Mouse (Mus musculus) limb, embryonic 12.5 days (tissue): ENCODE data around the gene Olfr1311. TPM values are rescaled to one million over a fixed set of nuclear protein-coding genes. Genes with fewer than 3 reads are reported as not detected.
"Not testable (repeated sequence)": the region's sequence is repeated elsewhere in the genome, so short reads cannot be mapped to it uniquely, and the experiment has no call there.

Experiments
- ATAC-seq: fragments of 200-750 bp; cut with Nextera tagmentation; 2 replicates; pipeline ENCODE4 v1.8.0; 2017; ENCODE audit warnings: low read depth, moderate TSS enrichment; ENCODE audit not compliant: insufficient number of reproducible peaks, insufficient read depth, low FRiP score, low TSS enrichment
- H3K27ac ChIP-seq: fragments of 300-500 bp; sonication (generic); 2 replicates; pipeline ENCODE4 v1.5.1; 2016; ENCODE audit warnings: mild to moderate bottlenecking, moderate library complexity
- H3K27me3 ChIP-seq: fragments of 300-500 bp; sonication (generic); 2 replicates; pipeline ENCODE4 v1.6.1; 2016; ENCODE audit warnings: mild to moderate bottlenecking, moderate library complexity
- H3K36me3 ChIP-seq: fragments of 300-500 bp; sonication (generic); 2 replicates; pipeline ENCODE4 v1.6.1; 2016; ENCODE audit warnings: mild to moderate bottlenecking, moderate library complexity
- H3K4me1 ChIP-seq: fragments of 300-500 bp; sonication (generic); replicated peaks from 2 replicates; pipeline ENCODE4 v1.6.1; 2016
- H3K4me2 ChIP-seq: fragments of 300-500 bp; sonication (generic); 2 replicates; pipeline ENCODE4 v1.6.1; 2016; ENCODE audit warnings: mild to moderate bottlenecking, moderate library complexity
- H3K4me3 ChIP-seq: fragments of 300-500 bp; sonication (generic); replicated peaks from 2 replicates; pipeline ENCODE4 v1.5.1; 2016; ENCODE audit warnings: mild to moderate bottlenecking
- H3K9ac ChIP-seq: fragments of 300-500 bp; sonication (generic); replicated peaks from 2 replicates; pipeline ENCODE4 v1.6.1; 2016; ENCODE audit warnings: mild to moderate bottlenecking, moderate library complexity
- H3K9me3 ChIP-seq: fragments of 300-500 bp; sonication (generic); 2 replicates; pipeline ENCODE4 v1.6.1; 2016; ENCODE audit warnings: mild to moderate bottlenecking, moderate library complexity
- WGBS: fragments of 180-500 bp; shearing (Covaris S2); methylation state at CpG from one replicate; pipeline ENCODE4 v1.1.7; 2016; 5-methylcytosine and 5-hydroxymethylcytosine counted together
- polyA plus RNA-seq: library from polyadenylated mRNA; unstranded; fragments of >200 nt; fragmentation: Nextera tagmentation; extraction: Ambion mirVana; gene quantifications from 2 replicates; pipeline ENCODE4 v1.2.1, GENCODE M21; 2016

Olfr1311 gene
- polyA plus RNA-seq, result not detected in 2 replicates

DNA sequence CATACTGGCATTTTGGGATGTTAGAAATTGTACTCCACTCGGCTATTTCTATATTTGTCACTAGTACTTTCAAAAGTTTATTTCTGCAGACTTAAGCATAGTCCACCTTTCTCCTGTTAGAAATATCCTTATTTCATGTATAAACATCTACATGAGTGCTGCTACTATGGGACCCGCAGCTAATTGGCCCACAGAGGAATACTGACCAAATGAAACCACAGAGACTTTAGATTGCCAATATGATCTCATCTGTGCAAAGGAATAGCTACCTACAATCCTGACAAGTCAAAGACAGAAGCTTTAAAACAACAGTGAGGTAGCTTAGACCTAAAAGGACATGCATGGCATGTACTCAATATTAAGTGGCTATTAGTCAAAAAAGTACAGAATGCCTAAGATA is at the start of gene Olfr1311:
Gene Olfr1311 (minus strand): TSS at position 101 of the 400 bp plus-strand sequence.
- ATAC-seq, result no peak
- no peak within 1 kb of the TSS for H3K4me2 ChIP-seq
- no peak within 1 kb of the TSS for H3K27ac ChIP-seq
- no peaks in the 10 kb centered on the region for H3K27me3 ChIP-seq
- H3K9me3 ChIP-seq, result no peaks in the 10 kb centered on the region
- no peak within 1 kb of the TSS for H3K9ac ChIP-seq
- WGBS, result 85% methylated on average over 2 of the region's 2 CpGs
- no peaks in the 10 kb centered on the region for H3K36me3 ChIP-seq
- H3K4me1 ChIP-seq, result no peaks in the 10 kb centered on the region
- no peak within 1 kb of the TSS for H3K4me3 ChIP-seq

- H3K27me3 ChIP-seq, result no peaks in the 10 kb centered on the region
- 40% methylated on average over 1 of the region's 1 CpGs for WGBS
- no peak for ATAC-seq
- no peak within 1 kb of the TSS for H3K27ac ChIP-seq
- no peak within 1 kb of the TSS for H3K9ac ChIP-seq
- H3K36me3 ChIP-seq, result no peaks in the 10 kb centered on the region
- H3K4me3 ChIP-seq, result no peak within 1 kb of the TSS
- no peaks in the 10 kb centered on the region for H3K4me1 ChIP-seq
- no peaks in the 10 kb centered on the region for H3K9me3 ChIP-seq
- H3K4me2 ChIP-seq, result no peak within 1 kb of the TSS
These were observed 25.9 kb upstream of the Olfr1311 start, which contains the start of gene Olfr1312 for GRCm38 (mm10) chr2:112050138-112050537. Gene Olfr1312 (minus strand): TSS chr2:112050238.

DNA sequence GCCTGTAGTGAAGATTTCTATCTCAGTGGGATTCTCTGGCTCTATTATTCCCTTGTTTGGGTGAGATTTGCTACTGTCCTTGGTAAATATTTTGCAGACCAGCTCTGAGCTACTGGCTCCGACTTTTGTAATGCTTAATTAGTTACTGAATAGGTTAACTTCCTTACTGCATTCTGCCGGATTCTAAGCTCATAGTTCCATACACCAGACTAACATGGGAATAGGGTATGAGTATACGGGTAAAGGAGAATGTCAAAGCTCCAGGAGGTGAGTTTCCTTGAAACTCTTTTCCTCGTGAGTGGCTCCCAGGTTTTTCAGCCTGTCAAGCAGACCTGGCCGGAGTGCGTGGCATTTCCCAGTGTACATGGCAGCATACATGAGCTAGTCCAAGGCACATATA is 2.8 kb upstream of the Olfr1311 start:
- not testable (repeated sequence) for H3K27me3 ChIP-seq, H3K4me1 ChIP-seq, H3K27ac ChIP-seq, ATAC-seq, H3K4me2 ChIP-seq, H3K4me3 ChIP-seq, H3K9ac ChIP-seq, H3K9me3 ChIP-seq, H3K36me3 ChIP-seq
- 50% methylated on average over 6 of the region's 6 CpGs for WGBS

- WGBS, result 87% methylated on average over 3 of the region's 3 CpGs
- Histone ChIP-seq H3K9ac (no peak overlapping the region), H3K9me3 (no peaks in the 10 kb centered on the region), H3K27me3 (no peaks in the 10 kb centered on the region), H3K4me3 (no peak overlapping the region), H3K27ac (no peak overlapping the region), H3K4me2 (no peak overlapping the region), H3K4me1 (no peaks in the 10 kb centered on the region), H3K36me3 (no peaks in the 10 kb centered on the region)
- ATAC-seq, result no peak
These were observed 9.3 kb downstream of the Olfr1311 start for GRCm38 (mm10) chr2:112014900-112015299.

DNA sequence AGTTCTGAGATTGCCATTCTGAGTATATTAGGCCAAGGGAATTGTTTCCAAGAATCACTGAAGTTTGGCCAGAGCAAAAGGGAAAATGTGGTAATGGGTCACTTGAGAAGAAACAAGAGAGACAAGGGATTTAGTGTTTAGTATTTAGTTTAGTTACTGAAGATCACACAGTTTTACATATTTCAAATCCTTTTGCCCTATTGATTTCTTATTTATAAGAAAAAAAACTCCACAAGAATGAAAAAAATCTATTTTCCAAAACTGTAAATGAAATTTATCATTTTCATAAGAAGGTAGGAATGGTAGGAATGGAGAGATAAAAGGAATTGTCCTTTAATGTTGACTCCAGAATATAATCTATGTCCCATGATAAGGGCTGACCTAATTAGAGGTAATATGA is 11.6 kb downstream of the Olfr1311 start, which contains the start of gene Olfr1310:
Gene Olfr1310 (minus strand): TSS at position 101 of the 400 bp plus-strand sequence.
- Histone ChIP-seq H3K4me2 (no peak within 1 kb of the TSS), H3K27ac (no peak within 1 kb of the TSS), H3K27me3 (no peaks in the 10 kb centered on the region), H3K9ac (no peak within 1 kb of the TSS), H3K36me3 (no peaks in the 10 kb centered on the region), H3K4me3 (no peak within 1 kb of the TSS), H3K9me3 (no peaks in the 10 kb centered on the region), H3K4me1 (no peaks in the 10 kb centered on the region)
- no peak for ATAC-seq

DNA sequence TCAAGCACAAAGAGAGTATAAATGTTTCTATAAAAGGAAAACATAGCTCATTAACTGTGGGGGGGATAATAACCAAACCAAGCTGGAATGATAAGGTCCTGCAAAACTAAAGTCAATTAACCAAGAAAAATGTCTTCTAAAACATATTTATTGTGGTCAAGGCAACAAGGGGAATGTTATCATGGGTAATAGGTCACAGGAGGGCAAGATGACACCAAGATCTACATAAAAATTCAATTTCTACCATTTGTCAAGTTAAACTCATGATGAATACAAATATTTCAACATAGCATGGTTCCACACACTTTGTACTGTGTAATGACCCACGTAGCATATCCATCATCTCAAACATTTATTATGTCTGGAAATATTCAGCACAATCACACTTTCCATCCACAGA is 34.0 kb downstream of the Olfr1311 start, which contains the start of gene Olfr1309:
Gene Olfr1309 (minus strand): TSS at position 101 of the 400 bp plus-strand sequence.
- H3K27ac ChIP-seq, result no peak within 1 kb of the TSS
- H3K27me3 ChIP-seq, result no peaks in the 10 kb centered on the region
- no peaks in the 10 kb centered on the region for H3K9me3 ChIP-seq
- H3K4me3 ChIP-seq, result no peak within 1 kb of the TSS
- H3K36me3 ChIP-seq, result no peaks in the 10 kb centered on the region
- H3K4me1 ChIP-seq, result no peaks in the 10 kb centered on the region
- no peak within 1 kb of the TSS for H3K9ac ChIP-seq
- ATAC-seq, result no peak
- 76% methylated on average over 1 of the region's 1 CpGs for WGBS
- no peak within 1 kb of the TSS for H3K4me2 ChIP-seq

Other genes with a start within 250 kb of the Olfr1311 start
- not detected in 2 replicates for gene Olfr1302, start 247.0 kb downstream of the Olfr1311 start, polyA plus RNA-seq
- gene Olfr1303, start 204.1 kb downstream of the Olfr1311 start, polyA plus RNA-seq, result not detected in 2 replicates
- gene Olfr1305, start 147.3 kb downstream of the Olfr1311 start, polyA plus RNA-seq, result not detected in 2 replicates
- not detected in 2 replicates for gene Olfr1306, start 108.1 kb downstream of the Olfr1311 start, polyA plus RNA-seq
- gene Olfr1307, start 75.0 kb downstream of the Olfr1311 start, polyA plus RNA-seq, result not detected in 2 replicates
- gene Olfr1308, start 59.5 kb downstream of the Olfr1311 start, polyA plus RNA-seq, result not detected in 2 replicates
- not detected in 2 replicates for gene Olfr1309, start 34.1 kb downstream of the Olfr1311 start, polyA plus RNA-seq
- not detected in 2 replicates for gene Olfr1310, start 11.7 kb downstream of the Olfr1311 start, polyA plus RNA-seq
- not detected in 2 replicates for gene Olfr1312, start 25.8 kb upstream of the Olfr1311 start, polyA plus RNA-seq
- not detected in 2 replicates for gene Olfr1313, start 53.4 kb upstream of the Olfr1311 start, polyA plus RNA-seq
- not detected in 2 replicates for gene Olfr1314, start 72.4 kb upstream of the Olfr1311 start, polyA plus RNA-seq
- not detected in 2 replicates for gene Olfr1315-ps1, start 91.0 kb upstream of the Olfr1311 start, polyA plus RNA-seq
- gene Olfr1316, start 110.6 kb upstream of the Olfr1311 start, polyA plus RNA-seq, result not detected in 2 replicates
- gene Olfr1317, start 115.9 kb upstream of the Olfr1311 start, polyA plus RNA-seq, result not detected in 2 replicates
- gene Olfr1318, start 129.8 kb upstream of the Olfr1311 start, polyA plus RNA-seq, result not detected in 2 replicates
- 12.9 and 14.0 TPM in 2 replicates for gene Lpcat4, start 215.1 kb upstream of the Olfr1311 start, polyA plus RNA-seq
- 0.10 TPM in 2 replicates for gene Nutm1, start 234.9 kb upstream of the Olfr1311 start, polyA plus RNA-seq
- 170 and 181 TPM in 2 replicates for gene Nop10, start 237.5 kb upstream of the Olfr1311 start, polyA plus RNA-seq
- gene Slc12a6, start 241.4 kb upstream of the Olfr1311 start, polyA plus RNA-seq, result 10.6 and 11.4 TPM in 2 replicates
- not detected in 2 replicates for gene Gm21985, start 241.9 kb upstream of the Olfr1311 start, polyA plus RNA-seq